Mouse (Mus musculus) bone marrow, adult 2 months (tissue): ENCODE data around the gene Endod1.

Source experiments
- CTCF ChIP-seq: fragments of 200-500 bp; IDR thresholded peaks from 2 replicates; pipeline ENCODE4 v1.5.1; 2011; ENCODE audit warnings: low read length, control low read depth; ENCODE audit not compliant: control insufficient read depth, insufficient read depth
- POLR2A ChIP-seq: fragments of 200-500 bp; IDR thresholded peaks from 2 replicates; pipeline ENCODE4 v1.6.1; 2011; ENCODE audit warnings: low read depth, mild to moderate bottlenecking, control low read depth, low read length, borderline replicate concordance; ENCODE audit not compliant: control insufficient read depth

GRCm38 (mm10) chr9:14398084-14398483 is 16.8 kb upstream of the Endod1 start:
- TF ChIP-seq POLR2A (no peak), CTCF (no peak)
